Comparison of ENCODE assay signal across 8 mouse cellular contexts in the genomic region with DNA sequence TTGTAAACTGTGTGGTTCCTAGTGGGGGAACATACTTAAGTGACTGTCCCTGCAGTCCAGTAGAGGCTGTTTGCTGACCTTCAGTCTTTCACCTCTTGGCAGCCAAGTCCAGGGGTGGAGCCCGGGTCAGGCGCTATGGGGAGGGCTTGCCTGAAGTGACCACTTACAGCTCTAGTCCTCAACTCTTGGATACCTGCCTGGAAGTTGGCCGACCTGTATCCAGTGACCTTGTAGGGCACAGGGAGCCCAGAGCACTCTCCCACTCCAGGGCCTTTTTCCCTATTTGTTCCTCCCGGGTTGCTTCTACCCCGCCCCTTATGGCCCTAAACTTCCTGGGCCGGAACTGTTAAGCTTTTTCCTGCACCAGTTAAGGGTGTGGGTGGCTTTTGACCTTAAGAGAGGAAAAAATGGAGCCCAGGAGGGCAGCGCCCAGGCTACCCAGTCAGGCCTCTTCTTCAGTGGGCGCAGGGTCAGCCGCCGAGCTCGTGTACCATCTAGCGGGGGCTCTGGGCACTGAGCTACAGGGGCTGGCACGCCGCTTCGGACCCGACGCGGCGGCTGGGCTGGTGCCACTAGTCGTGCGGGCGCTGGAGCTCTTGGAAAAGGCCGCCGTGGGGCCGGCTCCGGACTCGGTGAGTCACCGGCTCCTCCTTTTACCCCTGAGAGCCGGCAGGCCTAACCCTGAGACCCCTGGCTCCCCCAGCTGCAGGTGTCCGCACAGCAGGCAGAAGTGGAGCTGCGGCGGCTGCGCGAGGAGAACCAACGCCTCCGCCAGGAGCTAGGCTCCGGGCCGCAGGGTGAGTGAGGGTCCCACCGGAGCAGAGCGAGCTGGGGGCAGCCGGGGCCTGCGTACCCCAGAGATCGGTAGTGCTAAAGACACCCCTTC. TPM values are rescaled to one million over a fixed set of nuclear protein-coding genes. Genes with fewer than 3 reads are reported as not detected.
DNase-seq lines count a peak whose midpoint lies in the region; ATAC-seq and TF ChIP-seq lines count a peak whose summit lies in the region.

A gene (plus strand): TSS at position 354 of the 886 bp plus-strand sequence.

- TF ChIP-seq CTCF in layer of hippocampus, adult 2 months (conservative IDR thresholded peaks at IDR 0.05) = peak; percentile 50
- TF ChIP-seq CTCF in small intestine, adult 2 months (IDR thresholded peaks at IDR 0.05; ENCODE audit: extremely low read depth, insufficient read length, insufficient replicate concordance, low read depth, low read length) = peak; percentile 10; the same call in 1 of the 2 replicates

- H3K9ac ChIP-seq in forebrain, embryonic 16.5 days (replicated peaks; ENCODE audit: low read depth, low read length) = peak within 1 kb of the TSS; percentile 68

- peak within 1 kb of the TSS; percentile 95 for H3K4me2 ChIP-seq in forebrain, embryonic 16.5 days (ENCODE audit: low read length)

- TF ChIP-seq POLR2A in small intestine, adult 2 months (IDR thresholded peaks at IDR 0.05; ENCODE audit: low read depth, low read length) = no peak

- intact Hi-C loops in heart, postnatal 25 days (cut with DNase I) = loop anchor here (1.0 to 5.0 kb wide), 3 partner anchors 50 to 163 kb away; a partner anchor contains a TSS

- H3K27ac ChIP-seq in forebrain, embryonic 16.5 days (ENCODE audit: low read length) = peak within 1 kb of the TSS; percentile 74
- H3K27ac ChIP-seq in layer of hippocampus, adult 2 months = peak within 1 kb of the TSS; percentile 89
- H3K27ac ChIP-seq in small intestine, adult 2 months (ENCODE audit: insufficient read depth, low read depth, low read length) = peak within 1 kb of the TSS; percentile 98

- peak within 1 kb of the TSS; percentile 58 for H3K4me3 ChIP-seq in forebrain, embryonic 16.5 days (replicated peaks; ENCODE audit: low read length)
- H3K4me3 ChIP-seq in layer of hippocampus, adult 2 months = peak within 1 kb of the TSS; percentile 67
- peak within 1 kb of the TSS; percentile 88 for H3K4me3 ChIP-seq in small intestine, adult 2 months (ENCODE audit: low read depth, low read length)

- peaks cover 15% of the 10 kb centered on the region for H3K4me1 ChIP-seq in forebrain, embryonic 16.5 days (replicated peaks; ENCODE audit: control insufficient read depth, insufficient read depth, low read length)
- peaks cover 11% of the 10 kb centered on the region for H3K4me1 ChIP-seq in small intestine, adult 2 months (ENCODE audit: control insufficient read depth, insufficient read depth, insufficient read length, low read length)

- H3K9me3 ChIP-seq in forebrain, embryonic 16.5 days (ENCODE audit: control insufficient read depth, low read length) = no peaks in the 10 kb centered on the region

- ATAC-seq in forebrain, embryonic 16.5 days = peak; percentile 74

- no peaks in the 10 kb centered on the region for H3K27me3 ChIP-seq in forebrain, embryonic 16.5 days (replicated peaks; ENCODE audit: control insufficient read depth, insufficient read depth, low read length)
- no peaks in the 10 kb centered on the region for H3K27me3 ChIP-seq in small intestine, adult 2 months (ENCODE audit: control insufficient read depth, insufficient read depth, low read length)

- peaks cover 31% of the 10 kb centered on the region for H3K36me3 ChIP-seq in forebrain, embryonic 16.5 days (ENCODE audit: control insufficient read depth, insufficient read depth)
- H3K36me3 ChIP-seq in small intestine, adult 2 months (ENCODE audit: control insufficient read depth, insufficient read depth, low read length) = peaks cover 34% of the 10 kb centered on the region

- peak; percentile 21 to 28 for DNase-seq in layer of hippocampus, adult 18-20 months (ENCODE audit: low spot score in 2 of 2)
- no peak for DNase-seq in layer of hippocampus, adult 8-10 months (ENCODE audit: low spot score in 2 of 2)
- DNase-seq in cerebellum, adult 11-12 months = peak; percentile 62
- DNase-seq in heart, postnatal 25 days (ENCODE audit: low spot score) = peak; percentile 67
- peak in 1 of 2 experiments; percentile 41 for DNase-seq in layer of hippocampus, adult 2 months (ENCODE audit: low spot score in 2 of 2)
- peak; percentile 95 for DNase-seq in lung, postnatal 36 days

- 2% methylated on average over 42 of the region's 43 CpGs for WGBS in forebrain, embryonic 16.5 days
- 2% methylated on average over 43 of the region's 43 CpGs for WGBS in small intestine, adult 2 months

RNA-seq across cellular contexts. Expression of the gene that starts here (rescaled TPM):
- 1 to 10 TPM in 1 of 2 experiments, under 1 TPM in 1; 0.74 to 1.5 TPM for total RNA-seq in layer of hippocampus, adult 18-20 months (2021)
- 1 to 10 TPM; 1.1 to 2.3 (median 1.6) TPM for total RNA-seq in layer of hippocampus, adult 8-10 months (2022)
- polyA plus RNA-seq in forebrain, embryonic 16.5 days (2015; fragmentation: Nextera tagmentation; extraction: Ambion mirVana) = 1.2 and 1.3 TPM in 2 replicates
- total RNA-seq in heart, postnatal 25 days (2021) = 10 to 100 TPM; 47.4 to 47.8 TPM
- total RNA-seq in layer of hippocampus, adult 2 months (2021) = 1 to 10 TPM; 1.6 to 1.7 TPM
- 8.0 and 15.0 TPM in 2 replicates for polyA plus RNA-seq in small intestine, adult 2 months (2012; rRNA removed)

Comparison
In these comparisons a context has a peak if more than half of its experiments do, and no peak if none do; other contexts are left out.
1. RNA of the gene that starts here (total RNA-seq): 47.4 to 47.8 TPM in heart, postnatal 25 days; 1.1 to 2.3 TPM in layer of hippocampus, adult 8-10 months, 1.6 to 1.7 TPM in layer of hippocampus, adult 2 months and 0.74 to 1.5 TPM in layer of hippocampus, adult 18-20 months; every median in the first group is over 10 times any median in the second.
2. DNase-seq: peak in layer of hippocampus, adult 18-20 months (2 of 2), cerebellum, adult 11-12 months (single experiment), heart, postnatal 25 days (single experiment) and lung, postnatal 36 days (single experiment); none in layer of hippocampus, adult 8-10 months (0 of 2).
3. Peak in every context shown above with its lines, with median percentiles within 50 percentile points of each other: H3K27ac ChIP-seq and H3K4me3 ChIP-seq.